Mouse (Mus musculus) gonadal fat pad, adult 2 months (tissue): ENCODE results near the gene Ppm1h. TPM values are rescaled to one million over a fixed set of nuclear protein-coding genes. Genes with fewer than 3 reads are reported as not detected.

ENCODE experiments used
- DNase-seq: peaks from one replicate; pipeline ENCODE4 v3.0.0-alpha.2; 2012; ENCODE audit warnings: low read depth
- polyA plus RNA-seq: library from polyadenylated mRNA; depleted of rRNA; stranded (reverse); fragments of >200 nt; gene quantifications from 2 replicates; pipeline ENCODE4 v1.2.3, GENCODE M21; 2012

Ppm1h gene
- polyA plus RNA-seq, 1 experiment = 9.4 TPM

DNA sequence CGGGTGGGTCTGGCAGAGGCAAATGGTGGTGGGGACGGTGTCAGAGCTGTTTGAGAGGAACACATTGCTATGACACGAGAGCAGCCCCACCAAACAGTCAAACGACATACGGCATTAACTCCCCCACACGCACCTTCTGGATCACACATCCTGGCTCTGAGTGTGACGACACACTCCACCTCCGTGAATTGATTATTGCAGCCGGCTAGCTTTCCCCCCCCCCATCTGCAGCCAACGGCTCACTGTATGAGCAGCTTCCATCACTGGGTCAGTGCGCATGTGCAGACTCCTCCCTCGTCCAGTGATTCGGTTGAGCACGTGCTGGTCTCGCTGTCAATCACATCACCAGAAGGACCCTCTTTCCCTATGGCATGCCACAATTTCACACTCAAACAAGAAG, 178.6 kb downstream of the Ppm1h start:
- DNase-seq = no peak

GRCm38 (mm10) chr10:122858904-122859641, 180.5 kb downstream of the Ppm1h start:
- DNase-seq = no peak

GRCm38 (mm10) chr10:122859642-122859997, 181.1 kb downstream of the Ppm1h start:
- no peak for DNase-seq

DNA sequence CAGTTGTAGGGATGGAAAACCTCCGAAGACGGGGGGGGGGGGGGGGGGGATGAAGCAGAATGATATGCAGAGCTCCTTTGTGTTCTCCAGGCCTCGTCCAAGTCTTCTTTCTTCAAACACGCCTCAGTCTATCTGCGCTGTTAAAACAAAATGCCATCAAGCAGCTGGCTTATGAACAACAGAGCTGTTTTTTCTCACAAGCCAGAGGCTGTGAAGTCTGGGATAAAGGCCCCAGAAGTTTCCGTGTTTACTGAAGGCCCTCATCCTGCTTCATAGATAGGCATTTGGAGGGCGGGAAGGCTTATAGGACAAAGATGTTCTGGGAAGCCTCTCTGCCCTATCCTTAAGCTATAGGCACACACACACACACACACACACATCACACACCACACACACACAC, 181.5 kb downstream of the Ppm1h start:
- no peak for DNase-seq

DNA sequence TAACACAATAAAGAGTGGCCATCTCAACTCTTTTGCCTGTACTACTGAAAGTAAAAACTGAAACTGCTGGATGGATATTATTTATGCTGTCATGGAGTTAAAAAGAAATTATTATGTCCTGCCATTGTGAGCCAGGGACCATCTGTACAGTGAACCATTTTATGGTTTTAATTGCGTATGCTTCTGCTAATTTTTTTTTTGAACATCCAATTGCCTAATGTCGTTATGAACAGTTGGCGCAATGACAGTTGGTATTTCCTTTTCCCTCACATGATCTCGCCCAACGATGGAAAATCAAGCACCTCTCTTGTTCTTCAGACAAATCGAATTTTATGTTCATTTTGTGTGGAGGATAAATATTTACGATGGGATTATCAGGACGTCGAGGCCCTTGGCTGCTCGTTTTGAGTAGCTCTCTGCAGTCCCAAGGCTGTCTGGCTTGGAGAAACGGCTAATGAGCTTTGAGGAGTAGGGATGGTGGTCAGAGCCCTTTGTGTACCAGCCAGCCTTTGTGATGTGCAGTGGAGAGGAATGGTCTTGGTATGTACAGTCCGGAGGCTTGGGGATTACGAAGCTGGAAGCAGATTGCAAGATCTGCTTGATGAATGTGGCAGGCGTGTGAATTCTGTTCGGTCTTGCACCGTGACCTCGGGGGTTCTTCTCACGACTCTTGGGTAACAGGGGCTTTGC, 183.3 kb downstream of the Ppm1h start:
- peak; percentile 85 for DNase-seq

DNA sequence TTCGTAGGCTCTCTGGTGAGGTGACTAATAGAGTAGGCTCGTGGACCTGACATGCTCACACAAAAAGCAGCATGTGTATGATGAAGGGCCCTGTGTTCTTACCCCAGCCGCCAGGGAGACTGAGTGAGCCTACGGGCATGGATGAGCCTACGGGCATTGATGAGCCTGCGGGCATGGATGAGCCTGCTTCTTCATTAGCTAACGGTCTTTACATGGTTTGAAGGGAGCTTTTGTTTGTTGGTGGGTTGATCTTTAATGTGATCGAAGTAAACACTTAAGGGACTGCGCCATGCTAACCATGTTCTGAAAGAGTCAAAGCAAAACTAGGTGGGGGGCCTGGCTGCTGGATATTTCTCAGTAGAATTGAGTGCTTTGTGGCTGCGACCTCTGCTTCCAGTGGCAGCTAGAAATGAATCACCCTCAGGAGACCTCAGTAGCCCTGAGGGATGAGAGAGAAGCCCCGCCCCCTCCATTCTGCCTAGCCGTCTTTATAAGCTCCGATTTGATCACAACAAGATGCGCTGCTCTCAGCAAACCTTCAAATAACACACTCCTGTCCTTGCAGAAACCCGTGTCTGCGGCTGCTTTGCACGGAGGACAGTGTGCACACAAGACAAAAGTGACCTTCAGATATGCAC, 183.9 kb downstream of the Ppm1h start:
- DNase-seq = no peak

DNA sequence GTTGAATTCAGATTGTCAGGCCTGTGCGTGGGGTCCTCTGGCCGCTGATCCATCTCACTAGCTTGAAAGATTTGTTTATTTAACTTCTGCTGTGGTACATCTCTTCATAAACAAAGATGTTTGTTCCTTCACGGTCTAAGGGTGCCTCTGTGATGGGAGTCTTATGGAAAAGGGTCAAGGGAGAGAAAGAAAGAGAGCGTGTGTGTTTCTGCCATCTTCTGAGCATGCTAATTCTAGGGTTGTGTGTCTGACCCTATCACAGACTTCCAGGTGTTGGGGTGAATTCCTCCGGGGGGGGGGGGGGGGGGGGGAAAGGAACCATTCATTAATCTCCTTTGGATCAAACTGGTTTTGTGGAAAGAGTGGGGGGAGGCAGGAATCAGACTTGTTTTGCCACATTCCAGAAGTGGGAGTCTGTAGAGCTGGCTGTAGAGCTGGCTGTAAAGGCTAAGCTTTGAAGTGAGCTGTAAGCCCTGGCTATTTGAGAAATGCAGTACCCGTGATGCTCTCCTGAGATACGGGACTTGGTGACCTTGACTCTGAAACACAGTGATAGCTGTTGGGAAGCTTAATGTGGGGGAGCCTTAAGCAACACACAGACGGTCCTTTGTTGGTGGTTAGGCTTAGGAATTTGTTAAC, 191.4 kb downstream of the Ppm1h start:
- no peak for DNase-seq

DNA sequence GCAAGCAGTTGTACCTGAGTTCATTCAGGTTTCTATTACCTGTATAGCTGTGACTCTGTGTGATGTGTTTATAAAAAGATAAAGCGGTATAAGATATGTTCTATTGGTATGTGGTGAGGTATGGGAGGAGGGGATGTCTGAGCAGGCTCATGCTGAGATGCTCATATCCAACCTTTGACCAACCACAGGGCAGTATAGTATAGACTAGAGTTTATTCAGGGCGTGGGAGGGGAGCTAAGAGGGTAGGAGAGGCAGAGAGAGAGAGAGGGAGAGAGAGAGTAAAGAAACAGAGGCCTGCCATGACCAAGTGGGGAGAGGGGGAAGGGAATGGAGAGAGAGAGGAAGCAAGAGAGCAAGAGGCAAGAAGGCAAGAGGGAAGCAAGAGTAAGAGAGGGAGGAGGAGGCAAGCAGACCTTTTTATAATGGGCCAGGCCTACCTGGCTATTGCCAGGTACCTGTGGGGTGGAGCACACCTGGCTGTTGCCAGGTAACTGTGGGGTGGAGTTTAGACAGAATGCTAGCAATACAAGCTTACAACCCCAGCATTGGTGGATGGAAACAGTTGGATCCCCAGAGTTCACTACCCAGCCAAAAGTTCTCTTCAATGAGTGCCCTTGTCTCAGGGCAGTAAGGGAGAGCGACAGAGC, 192.4 kb downstream of the Ppm1h start:
- no peak for DNase-seq

DNA sequence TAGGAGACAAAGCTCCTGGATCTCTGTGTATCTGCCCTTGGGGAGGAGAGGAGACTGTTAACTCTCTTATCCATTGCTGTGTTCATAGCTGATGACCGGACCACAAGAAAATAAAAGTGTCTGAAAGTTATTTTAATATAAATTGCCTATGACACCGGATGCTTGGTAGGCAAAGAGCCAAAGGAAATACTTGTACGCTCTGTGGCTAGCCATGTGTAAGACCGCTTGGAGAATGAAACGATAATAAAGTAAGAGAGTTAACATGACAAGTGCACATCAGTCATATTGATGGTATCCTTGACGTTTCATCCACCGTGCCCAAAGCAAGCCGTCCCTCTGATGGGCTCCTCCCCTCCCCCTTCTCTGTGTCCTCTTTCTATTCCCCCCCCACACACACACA, 194.2 kb downstream of the Ppm1h start:
- no peak for DNase-seq

GRCm38 (mm10) chr10:122876964-122877363, 198.4 kb downstream of the Ppm1h start:
- DNase-seq = no peak

DNA sequence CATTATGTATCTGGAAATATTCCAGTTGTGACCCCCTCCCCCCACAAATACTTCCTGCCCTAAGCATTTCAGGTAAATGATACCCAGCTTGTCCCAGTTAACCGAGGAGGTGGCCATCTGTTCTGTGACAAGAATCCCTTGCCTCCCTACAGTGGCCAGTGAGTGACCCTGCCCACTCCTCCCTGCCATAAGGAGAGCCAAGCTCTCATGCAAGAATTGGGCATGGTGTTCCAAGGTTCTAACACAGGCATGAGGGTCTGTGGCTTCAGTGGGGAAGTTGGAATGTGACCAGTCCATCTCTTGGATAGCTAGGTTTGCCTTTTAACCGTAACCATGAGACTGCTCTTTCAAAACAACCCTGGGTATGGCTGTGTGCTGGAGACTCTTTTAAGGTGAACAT, 198.9 kb downstream of the Ppm1h start:
- DNase-seq = no peak

GRCm38 (mm10) chr10:122881456-122881855, 202.9 kb downstream of the Ppm1h start:
- no peak for DNase-seq

DNA sequence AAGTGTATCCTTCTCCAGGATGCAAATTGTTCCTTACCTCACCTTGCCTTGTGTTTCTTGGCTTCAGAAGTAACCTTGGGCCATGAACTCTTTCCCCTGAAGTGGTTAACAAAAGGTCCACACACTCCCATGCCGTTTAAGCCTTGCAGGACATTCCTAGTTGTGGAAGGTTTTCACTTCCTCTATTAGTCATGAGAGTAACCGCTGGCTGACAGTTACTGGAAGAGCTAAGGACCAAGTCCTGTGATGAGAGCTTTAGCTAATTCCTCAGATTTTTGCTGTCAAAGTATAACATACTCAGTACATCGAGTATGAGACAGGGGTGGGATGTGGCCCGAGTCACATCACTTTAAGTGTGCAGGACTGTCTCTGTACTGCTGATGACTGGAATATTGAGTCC, 204.1 kb downstream of the Ppm1h start:
- no peak for DNase-seq

GRCm38 (mm10) chr10:122883823-122884743, 205.5 kb downstream of the Ppm1h start:
- DNase-seq = no peak

GRCm38 (mm10) chr10:122885301-122885700, 206.7 kb downstream of the Ppm1h start:
- DNase-seq = no peak

DNA sequence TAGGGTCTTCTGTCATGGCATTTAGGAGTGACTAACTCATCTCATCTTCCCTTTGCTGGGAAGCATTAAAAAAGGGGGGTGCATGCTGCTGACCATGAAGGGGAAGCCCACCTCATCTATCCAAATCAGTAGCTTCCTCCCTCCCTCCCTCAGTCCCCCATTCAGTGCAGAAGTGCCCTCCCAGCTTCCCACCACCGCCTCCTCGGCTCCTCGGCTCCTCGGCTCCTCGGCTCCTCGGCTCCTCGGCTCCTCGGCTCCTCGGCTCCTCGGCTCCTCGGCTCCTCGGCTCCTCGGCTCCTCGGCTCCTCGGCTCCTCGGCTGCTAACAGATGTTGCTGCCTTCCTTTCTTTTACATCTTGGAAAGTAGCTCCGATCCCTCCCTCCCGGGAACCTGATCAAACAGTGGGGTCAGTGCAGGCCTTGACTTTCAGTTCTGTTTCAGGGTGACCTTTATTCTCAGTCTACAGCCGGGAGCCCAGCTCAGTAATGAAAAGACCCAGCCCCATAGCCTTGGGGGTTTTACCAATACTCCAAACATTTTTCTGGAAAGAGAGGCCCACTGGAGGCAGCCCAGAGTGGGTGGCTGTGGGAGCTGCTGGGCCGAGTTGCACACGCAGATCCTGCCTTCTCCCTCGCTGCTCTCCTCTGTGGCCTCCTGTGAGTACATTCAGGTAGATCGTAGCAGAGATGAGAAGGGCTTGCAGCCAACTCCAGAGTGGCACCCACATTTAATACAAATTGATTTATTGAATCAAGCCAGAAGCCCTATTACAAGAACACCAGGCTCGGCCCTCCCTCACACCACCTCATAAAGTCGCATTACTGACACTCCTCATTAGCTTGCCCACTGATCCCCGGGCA, 207.7 kb downstream of the Ppm1h start:
- DNase-seq = no peak

DNA sequence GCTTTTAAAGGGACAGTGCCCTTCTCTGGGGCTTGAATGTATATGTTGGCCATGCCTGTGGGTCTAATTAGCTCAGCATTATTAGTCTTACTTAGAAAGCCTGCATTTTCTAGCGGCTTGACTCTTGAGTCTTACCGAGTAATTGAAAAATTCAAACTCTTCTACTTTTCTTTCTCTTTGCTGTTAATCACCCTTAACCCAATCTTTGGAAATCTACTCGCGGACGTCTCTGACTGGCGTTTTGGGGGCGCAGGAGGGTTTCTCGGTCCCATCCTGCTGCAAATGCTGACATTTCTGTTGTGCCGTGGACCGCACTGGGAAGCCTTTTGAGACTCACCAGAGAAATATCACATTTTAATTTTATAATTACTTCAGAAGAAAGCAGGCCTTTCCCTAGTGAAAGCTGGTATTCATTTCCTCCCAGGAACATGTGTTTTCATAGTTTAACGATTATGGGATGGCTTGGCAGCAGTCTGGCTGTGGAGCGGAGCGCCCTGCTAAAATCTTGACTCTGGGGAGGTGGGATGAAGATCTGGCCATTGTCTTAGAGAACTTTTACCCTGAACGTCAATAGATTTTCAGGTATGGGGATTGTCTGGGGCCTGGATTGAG, 208.5 kb downstream of the Ppm1h start:
- DNase-seq = no peak

DNA sequence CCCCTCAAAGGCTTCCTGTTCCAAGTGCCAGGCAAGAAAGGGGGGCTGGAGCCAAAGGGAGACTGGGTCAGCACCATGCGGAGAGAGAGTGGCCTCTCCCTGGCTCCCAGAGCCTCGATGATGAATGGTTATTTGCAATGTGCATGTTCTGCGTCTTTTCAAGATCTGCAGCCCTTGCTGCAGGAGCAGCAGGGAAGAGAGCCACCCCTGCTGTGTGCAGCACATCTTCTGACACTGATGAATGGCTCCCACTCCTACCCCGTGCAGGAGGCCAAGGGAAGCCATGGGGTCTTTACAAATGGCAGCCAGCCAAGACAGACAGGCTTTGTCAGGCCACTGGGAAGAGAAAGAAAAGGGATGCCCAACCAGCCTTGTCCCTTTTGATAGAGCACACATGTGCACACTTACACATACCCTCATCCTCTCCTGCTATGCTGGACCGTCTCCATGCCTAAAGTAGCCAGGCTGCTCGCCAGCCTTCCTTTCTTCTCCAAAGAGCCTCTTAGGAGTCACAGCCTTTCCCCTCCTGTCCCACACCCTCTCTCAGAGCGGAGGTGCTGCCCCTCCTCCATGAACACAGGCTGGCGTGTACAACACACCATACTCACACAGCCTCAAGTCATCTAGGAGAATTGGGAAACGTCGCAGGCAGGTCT, 209.1 kb downstream of the Ppm1h start:
- no peak for DNase-seq
